Mouse (Mus musculus) liver, embryonic 14.5 days (tissue): ENCODE measurements at regions not wholly inside any gene's neighbourhood (a gene's known extent, or its start where the extent isn't known, plus 50 kb on each side); places are given as distances from the start of the nearest gene placed in this dataset.

Experiments
- CTCF ChIP-seq: IDR thresholded peaks from 2 replicates; pipeline ENCODE4 v1.5.1; 2016; ENCODE audit warnings: antibody characterized with exemption, low read depth, control low read depth
- EP300 ChIP-seq: IDR thresholded peaks from 2 replicates; pipeline ENCODE4 v1.6.1; 2016; ENCODE audit warnings: antibody characterized with exemption, low read depth

- no peak for TF ChIP-seq CTCF
- TF ChIP-seq EP300 = no peak
Measured at GRCm38 (mm10) chr8:113364181-113364580, 271.2 kb upstream of the Mon1b start.
